In genomic region chr4:35375791-35376190, GRCm38 (mm10) we compare ENCODE assay signal across 19 mouse cellular contexts.
DNase-seq lines count a peak whose midpoint lies in the region; ATAC-seq and TF ChIP-seq lines count a peak whose summit lies in the region.
"Had no signal": no experiment of that assay in that cellular context is flagged by ENCODE, and none has a peak within 500 bp of the region (broad histone marks: within the 10 kb centered on the region; RNA-seq: fewer than 3 reads in every experiment).

No protein-coding gene starts in this region.

- no peaks in the 10 kb centered on the region for H3K27me3 ChIP-seq in forebrain, embryonic 11.5 days (ENCODE audit: control insufficient read depth, insufficient read depth, low read length)
- H3K27me3 ChIP-seq in forebrain, embryonic 10.5 days (ENCODE audit: poor library complexity, severe bottlenecking): no peaks in the 10 kb centered on the region
- no peaks in the 10 kb centered on the region for H3K27me3 ChIP-seq in midbrain, postnatal 0 days (ENCODE audit: insufficient read depth, low read length)
- no peaks in the 10 kb centered on the region for H3K27me3 ChIP-seq in midbrain, embryonic 10.5 days (ENCODE audit: low read depth, poor library complexity, severe bottlenecking)
- no peaks in the 10 kb centered on the region; the same call in 1 of the 2 replicates for H3K27me3 ChIP-seq in hindbrain, embryonic 16.5 days (replicated peaks; ENCODE audit: control insufficient read depth, insufficient read depth, low read length)
- H3K27me3 ChIP-seq: CH12.LX; intestine, embryonic 15.5 days; kidney, embryonic 15.5 days had no signal

- H3K9ac ChIP-seq in forebrain, embryonic 11.5 days (ENCODE audit: low read length): no peak overlapping the region
- H3K9ac ChIP-seq in midbrain, postnatal 0 days (replicated peaks; ENCODE audit: low read length, poor library complexity, severe bottlenecking): no peak overlapping the region
- H3K9ac ChIP-seq in hindbrain, embryonic 16.5 days (ENCODE audit: low read depth, low read length): no peak overlapping the region
- H3K9ac ChIP-seq: intestine, embryonic 15.5 days; kidney, embryonic 15.5 days had no signal

- peak; percentile 68 for ATAC-seq in forebrain, embryonic 11.5 days (replicated peaks; ENCODE audit: low FRiP score)
- no peak for ATAC-seq in midbrain, postnatal 0 days (ENCODE audit: low FRiP score)
- ATAC-seq in hindbrain, embryonic 16.5 days: peak; percentile 45; the same call in 1 of the 2 replicates
- ATAC-seq: intestine, embryonic 15.5 days had no signal

- WGBS in forebrain, embryonic 11.5 days: 43% methylated on average over 4 of the region's 4 CpGs
- 58% methylated on average over 4 of the region's 4 CpGs for WGBS in forebrain, embryonic 10.5 days
- 64% methylated on average over 4 of the region's 4 CpGs for WGBS in midbrain, postnatal 0 days
- WGBS in midbrain, embryonic 10.5 days: 78% methylated on average over 4 of the region's 4 CpGs
- WGBS in hindbrain, embryonic 16.5 days: 42% methylated on average over 4 of the region's 4 CpGs

- TF ChIP-seq CTCF in midbrain, postnatal 0 days (IDR thresholded peaks at IDR 0.05): no peak

- no peak for DNase-seq in forebrain, embryonic 11.5 days (ENCODE audit: low spot score)
- no peak for DNase-seq in forebrain, embryonic 10.5 days (ENCODE audit: extremely low spot score, low spot score)
- peak; percentile 27 for DNase-seq in midbrain, postnatal 0 days (ENCODE audit: low spot score)
- DNase-seq in midbrain, embryonic 10.5 days (ENCODE audit: low spot score): no peak
- no peak for DNase-seq in frontal cortex, postnatal 14 days (ENCODE audit: low spot score in 2 of 2)
- DNase-seq in gastrocnemius, postnatal 4 days (ENCODE audit: low spot score in 2 of 2): no peak
- DNase-seq: adrenal gland, adult 2 months; cerebellum, adult 11 months; cerebellum, postnatal 36 days; gastrocnemius, postnatal 36 days; heart, postnatal 10 days; lung, adult 18-20 months; lung, postnatal 36 days had no signal

- H3K4me3 ChIP-seq in forebrain, embryonic 11.5 days (ENCODE audit: low read depth, low read length): no peak overlapping the region
- no peak overlapping the region for H3K4me3 ChIP-seq in forebrain, embryonic 10.5 days
- H3K4me3 ChIP-seq in midbrain, postnatal 0 days (ENCODE audit: low read depth, low read length): no peak overlapping the region
- H3K4me3 ChIP-seq in midbrain, embryonic 10.5 days: no peak overlapping the region
- H3K4me3 ChIP-seq in hindbrain, embryonic 16.5 days (ENCODE audit: low read length): no peak overlapping the region
- H3K4me3 ChIP-seq: heart, embryonic 10.5 days; intestine, embryonic 15.5 days; kidney, embryonic 15.5 days had no signal

- no peak overlapping the region for H3K27ac ChIP-seq in forebrain, embryonic 11.5 days (ENCODE audit: low read depth, low read length)
- no peak overlapping the region for H3K27ac ChIP-seq in forebrain, embryonic 10.5 days
- no peak overlapping the region for H3K27ac ChIP-seq in midbrain, postnatal 0 days (ENCODE audit: low read depth, low read length)
- H3K27ac ChIP-seq in midbrain, embryonic 10.5 days (replicated peaks): no peak overlapping the region
- H3K27ac ChIP-seq in hindbrain, embryonic 16.5 days (ENCODE audit: low read depth, low read length): no peak overlapping the region
- H3K27ac ChIP-seq: heart, embryonic 10.5 days; intestine, embryonic 15.5 days; kidney, embryonic 15.5 days; stomach, postnatal 0 days had no signal

- no peak overlapping the region for H3K4me2 ChIP-seq in forebrain, embryonic 11.5 days (ENCODE audit: low read depth, low read length, severe bottlenecking)
- no peak overlapping the region for H3K4me2 ChIP-seq in midbrain, postnatal 0 days (ENCODE audit: low read depth, low read length, poor library complexity, severe bottlenecking)
- H3K4me2 ChIP-seq in hindbrain, embryonic 16.5 days (ENCODE audit: low read length): no peak overlapping the region
- H3K4me2 ChIP-seq: intestine, embryonic 15.5 days; kidney, embryonic 15.5 days had no signal

- H3K4me1 ChIP-seq in forebrain, embryonic 11.5 days (replicated peaks; ENCODE audit: control insufficient read depth, insufficient read depth, low read length): no peaks in the 10 kb centered on the region
- H3K4me1 ChIP-seq in forebrain, embryonic 10.5 days: peaks cover 34% of the 10 kb centered on the region
- no peaks in the 10 kb centered on the region for H3K4me1 ChIP-seq in midbrain, postnatal 0 days (ENCODE audit: insufficient read depth, low read length)
- H3K4me1 ChIP-seq in midbrain, embryonic 10.5 days: peaks cover 14% of the 10 kb centered on the region
- H3K4me1 ChIP-seq in hindbrain, embryonic 16.5 days (ENCODE audit: control insufficient read depth, insufficient read depth, low read depth, low read length): peaks cover 2% of the 10 kb centered on the region; the same call in 1 of the 2 replicates
- H3K4me1 ChIP-seq: heart, embryonic 10.5 days; intestine, embryonic 15.5 days; kidney, embryonic 15.5 days had no signal

- no peaks in the 10 kb centered on the region for H3K36me3 ChIP-seq in forebrain, embryonic 11.5 days (ENCODE audit: control insufficient read depth, insufficient read depth, low read length)
- H3K36me3 ChIP-seq in forebrain, embryonic 10.5 days (replicated peaks): no peaks in the 10 kb centered on the region
- H3K36me3 ChIP-seq in midbrain, postnatal 0 days (ENCODE audit: insufficient read depth, low read length): no peaks in the 10 kb centered on the region
- H3K36me3 ChIP-seq in midbrain, embryonic 10.5 days: no peaks in the 10 kb centered on the region
- no peaks in the 10 kb centered on the region for H3K36me3 ChIP-seq in hindbrain, embryonic 16.5 days (ENCODE audit: control insufficient read depth, insufficient read depth, low read length)
- H3K36me3 ChIP-seq: heart, embryonic 10.5 days; intestine, embryonic 15.5 days; kidney, embryonic 15.5 days had no signal

- H3K9me3 ChIP-seq in forebrain, embryonic 11.5 days (ENCODE audit: control insufficient read depth, low read length): no peaks in the 10 kb centered on the region
- peaks cover 11% of the 10 kb centered on the region for H3K9me3 ChIP-seq in forebrain, embryonic 10.5 days
- H3K9me3 ChIP-seq in midbrain, postnatal 0 days (ENCODE audit: low read length): no peaks in the 10 kb centered on the region
- H3K9me3 ChIP-seq in midbrain, embryonic 10.5 days (replicated peaks): peaks cover 8% of the 10 kb centered on the region; the same call in 1 of the 2 replicates
- H3K9me3 ChIP-seq in hindbrain, embryonic 16.5 days (ENCODE audit: control insufficient read depth, low read length): no peaks in the 10 kb centered on the region
- H3K9me3 ChIP-seq: intestine, embryonic 15.5 days had no signal
